Mouse (Mus musculus) right cerebral cortex, postnatal 36 days (tissue): ENCODE results near the gene Eepd1.
A peak's percentile ranks its signal among the peaks of the same experiment; 100 is the strongest.
"Not testable (repeated sequence)": the region's sequence is repeated elsewhere in the genome, so short reads cannot be mapped to it uniquely, and the experiment has no call there.

Source experiments
- DNase-seq, 2 experiments: peaks; one replicate each; pipeline ENCODE4 v3.0.0; 2022; ENCODE audit warnings: low spot score in 2 of 2, mixed read lengths in 1 of 2

The Eepd1 gene

DNA sequence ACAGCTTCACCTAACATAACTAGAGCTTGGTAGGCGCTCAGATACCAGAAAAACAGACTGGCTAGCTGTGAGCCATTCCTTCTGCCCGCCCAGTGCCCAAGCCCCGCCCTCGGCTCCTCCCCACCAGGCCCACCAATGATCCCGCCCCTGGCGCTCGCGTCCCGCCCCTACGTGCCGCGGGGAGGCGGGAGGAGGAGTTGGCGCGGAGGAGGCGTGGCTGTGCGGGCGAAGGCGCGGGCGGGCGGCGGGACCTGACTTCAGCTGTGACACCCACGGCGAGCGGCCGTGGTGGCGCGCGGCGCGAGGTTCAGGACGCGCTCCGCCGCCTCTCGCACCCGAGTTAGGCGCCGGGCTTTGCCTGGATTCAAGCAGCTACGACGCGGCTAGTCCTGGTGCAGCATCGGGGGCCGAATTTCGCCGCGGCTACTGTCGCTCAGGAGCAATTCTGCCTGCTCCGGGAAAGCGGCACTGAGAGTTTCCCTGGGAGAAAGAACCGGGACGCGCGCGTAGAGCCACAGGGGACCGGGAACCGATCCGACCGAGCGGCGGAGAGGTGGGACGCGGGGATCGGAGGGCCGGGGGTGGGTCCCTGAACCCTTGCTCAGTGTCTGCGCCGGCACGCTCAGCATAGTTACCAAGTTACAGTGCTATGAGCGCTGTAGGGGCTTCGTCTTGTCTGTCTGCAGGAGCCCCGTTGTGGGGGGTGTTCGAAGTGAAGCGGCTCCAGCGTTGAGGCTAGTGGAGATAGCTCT lies at the start of gene Eepd1:
Eepd1 (plus strand) TSS at position 204 of the 752 bp plus-strand sequence.
- DNase-seq = peak; percentile 91 to 92

DNA sequence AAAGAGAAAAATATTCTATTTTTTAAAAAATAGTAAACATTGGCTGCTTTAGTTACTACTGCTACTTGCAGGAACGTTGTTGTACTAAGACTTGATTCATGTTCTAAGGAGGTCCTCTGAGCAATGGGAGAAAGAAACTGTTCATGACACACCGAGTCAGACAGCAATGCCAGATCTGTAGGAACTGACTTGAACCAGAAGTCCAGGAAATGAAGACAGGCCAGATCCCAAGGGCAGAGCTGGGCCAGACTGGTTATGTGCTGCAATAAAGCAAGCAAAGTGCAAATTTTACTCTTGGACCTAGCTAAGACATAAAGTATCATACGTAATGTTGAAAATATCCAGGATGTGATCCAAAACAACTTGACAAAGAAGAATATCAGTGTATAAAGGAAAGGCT lies 42.5 kb upstream of the Eepd1 start:
- no peak for DNase-seq

- not testable (repeated sequence) for DNase-seq
Measured at GRCm38 (mm10) chr9:25440046-25440445, 41.3 kb upstream of the Eepd1 start.

DNA sequence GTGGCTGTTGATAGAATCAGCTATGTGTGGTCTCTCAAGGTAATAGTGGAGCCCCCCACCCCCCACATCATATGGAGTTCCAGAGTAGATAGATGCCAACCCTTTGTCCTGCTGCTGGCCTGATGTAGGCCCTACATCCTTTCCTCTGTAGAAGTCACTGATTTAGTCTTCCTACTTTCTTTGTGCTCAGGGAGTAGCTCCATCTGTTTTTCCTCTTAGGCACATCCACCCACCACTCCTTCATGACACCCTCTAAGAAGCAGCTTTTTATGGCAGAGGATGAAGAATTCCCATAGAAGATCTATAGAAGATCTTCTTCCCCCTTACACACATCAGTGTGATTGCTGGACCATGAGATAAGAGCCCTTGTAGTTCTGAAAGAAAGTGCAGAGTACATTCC lies 39.3 kb upstream of the Eepd1 start:
- DNase-seq = peak in 1 of 2 experiments; percentile 3

DNA sequence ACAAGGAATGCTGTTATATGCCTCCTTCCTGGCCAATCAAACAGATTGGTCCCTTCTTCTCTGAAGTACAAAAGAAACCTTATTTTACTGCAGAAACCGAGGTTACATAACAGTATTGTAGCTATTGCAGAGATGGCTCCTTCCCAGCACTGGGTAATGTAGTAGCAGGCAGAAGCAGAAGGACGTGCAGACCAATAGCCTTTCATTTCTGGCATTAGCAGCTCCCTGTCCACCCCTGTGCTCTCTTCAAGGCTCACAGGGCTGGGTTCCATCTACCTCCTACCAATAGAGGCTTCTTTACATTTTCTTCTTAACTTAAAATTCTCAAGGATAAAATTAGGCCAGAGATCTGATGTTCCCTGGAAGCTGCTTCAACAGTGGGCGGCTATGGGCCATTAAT lies 38.3 kb upstream of the Eepd1 start:
- DNase-seq = no peak

DNA sequence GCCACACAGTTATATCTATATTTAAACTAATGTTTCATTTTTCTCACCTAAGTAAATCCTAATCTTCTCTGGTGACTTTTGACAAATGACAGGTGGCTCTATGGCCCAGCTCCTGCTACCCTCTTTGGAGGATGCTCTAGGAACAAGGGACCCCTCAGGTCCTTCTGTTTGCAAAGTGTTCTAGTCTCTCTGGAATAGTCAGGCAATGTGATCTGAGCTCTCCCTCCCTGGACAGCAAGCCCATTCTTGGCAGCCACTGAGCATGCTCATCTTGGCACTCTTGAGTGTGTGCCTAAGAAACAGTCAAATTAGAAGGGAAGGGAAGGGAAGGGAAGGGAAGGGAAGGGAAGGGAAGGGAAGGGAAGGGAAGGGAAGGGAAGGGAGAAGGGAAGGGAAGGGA lies 37.8 kb upstream of the Eepd1 start:
- DNase-seq = no peak

DNA sequence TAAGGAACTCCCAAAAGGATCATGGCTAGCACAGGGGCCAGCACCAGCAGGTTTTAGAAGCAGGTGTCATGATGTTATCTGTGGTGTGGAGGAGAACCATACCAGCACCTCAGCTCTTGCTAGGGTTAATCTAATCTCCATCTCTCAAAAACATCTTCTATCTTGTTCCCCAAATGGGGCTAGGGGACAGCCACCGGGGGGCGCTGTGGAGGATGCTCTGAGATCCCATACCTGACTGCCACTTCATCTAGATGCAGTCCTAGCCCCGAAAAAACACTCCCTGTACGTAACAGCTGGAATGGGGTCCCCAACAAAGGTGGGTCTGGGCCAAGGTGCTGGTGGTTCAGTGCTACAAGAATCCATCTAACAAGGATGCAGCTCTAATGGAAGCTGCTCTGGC lies 31.0 kb upstream of the Eepd1 start:
- no peak for DNase-seq

DNA sequence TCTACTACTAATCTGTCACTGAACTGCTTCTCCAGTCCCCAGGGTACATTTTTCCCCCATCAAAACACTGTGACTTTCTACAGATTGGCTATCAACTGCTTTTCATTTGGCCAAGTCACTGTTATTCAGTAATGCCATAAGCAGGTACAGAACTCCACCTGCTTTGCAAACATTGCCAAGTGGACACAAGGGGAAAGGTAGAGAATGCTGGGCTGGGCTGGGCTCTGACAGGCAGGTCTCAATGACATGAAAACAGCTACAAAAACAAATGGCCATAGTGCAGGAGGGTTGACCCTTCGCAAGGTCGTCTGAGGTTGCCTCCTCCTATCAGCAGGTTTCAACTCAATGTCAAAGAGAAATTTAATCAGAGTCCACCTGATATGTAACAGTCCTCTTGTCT lies 26.3 kb upstream of the Eepd1 start:
- no peak for DNase-seq

DNA sequence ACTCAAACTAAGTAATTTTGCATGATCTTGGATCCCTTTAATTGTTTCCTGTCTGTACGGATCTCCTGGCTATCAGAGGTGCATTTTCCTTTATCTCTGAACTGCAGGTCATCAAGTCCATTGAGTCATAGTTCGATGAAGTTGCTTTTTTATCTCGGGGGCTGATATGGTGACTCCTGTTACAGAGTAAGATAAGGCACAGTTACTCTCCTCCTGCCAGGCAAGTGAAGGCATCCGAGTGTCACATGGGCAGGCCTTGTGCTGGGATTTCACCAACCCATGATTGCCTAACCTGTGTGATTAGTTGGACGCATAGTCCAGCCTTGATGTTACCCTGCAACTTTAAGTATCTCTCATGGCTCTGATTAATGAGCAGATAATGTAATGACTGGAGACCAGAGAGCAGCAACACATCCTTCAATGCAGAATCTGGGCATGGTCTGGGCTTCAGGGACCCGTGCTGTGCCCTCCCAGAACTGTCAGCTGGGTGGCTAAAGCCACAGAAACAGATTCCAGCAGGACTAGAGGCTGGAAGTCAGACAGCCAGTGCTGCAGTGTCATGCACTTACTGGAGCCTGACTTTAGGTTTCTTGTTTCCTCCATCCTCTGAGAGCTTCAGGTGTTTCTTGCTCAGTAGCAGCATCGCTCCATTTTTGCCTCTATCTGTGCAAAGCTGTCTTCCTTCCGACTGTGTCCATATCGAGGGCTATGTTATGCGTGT lies 20.4 kb upstream of the Eepd1 start:
- no peak for DNase-seq

DNA sequence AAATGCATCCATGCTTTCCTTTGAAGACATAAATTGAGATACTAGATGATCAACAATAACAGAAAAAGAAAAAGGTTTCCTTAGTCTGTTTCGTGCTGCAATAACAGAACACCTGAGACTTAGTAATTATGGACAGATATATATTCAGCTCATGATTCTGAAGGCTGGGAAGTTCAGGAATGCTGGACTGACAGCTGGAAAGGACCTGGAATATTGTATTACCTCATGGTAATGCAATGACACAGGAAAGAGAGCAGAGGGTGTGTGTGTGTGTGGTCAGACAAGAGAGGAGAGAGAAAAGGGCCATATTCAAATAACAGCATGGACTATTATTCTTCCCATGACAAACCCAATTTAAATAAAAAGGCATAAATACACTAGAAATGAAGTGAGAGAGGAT lies 17.0 kb upstream of the Eepd1 start:
- DNase-seq = no peak

DNA sequence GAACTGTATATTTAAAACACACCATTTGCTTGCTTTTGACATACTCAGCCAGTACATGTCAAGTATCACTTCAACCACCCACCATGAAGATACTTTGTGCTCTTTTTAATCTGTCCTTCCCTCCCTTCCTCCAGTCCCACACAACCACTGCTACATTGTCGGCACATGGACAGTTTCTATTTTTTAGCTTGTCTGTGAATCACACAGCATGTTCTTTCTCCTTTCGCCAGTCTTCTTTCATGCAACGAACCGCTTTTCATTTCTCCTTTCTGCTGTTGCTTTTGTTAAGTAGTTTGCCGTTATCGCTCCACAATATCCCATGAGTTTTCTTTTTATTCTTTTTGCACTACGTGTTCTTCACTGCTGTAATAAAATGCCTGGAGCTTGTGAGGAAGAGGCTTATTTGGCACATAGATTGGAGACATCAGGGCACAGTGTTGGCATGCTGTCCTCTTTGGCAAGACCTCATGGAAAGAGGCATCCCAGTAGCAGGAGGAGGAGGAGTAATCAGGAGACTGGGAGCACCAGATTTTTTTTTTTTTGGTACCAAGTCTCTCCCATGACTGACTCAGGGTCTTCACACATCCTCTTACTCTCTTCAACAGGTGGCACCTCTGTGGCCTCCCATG lies 1.8 kb upstream of the Eepd1 start:
- no peak for DNase-seq

DNA sequence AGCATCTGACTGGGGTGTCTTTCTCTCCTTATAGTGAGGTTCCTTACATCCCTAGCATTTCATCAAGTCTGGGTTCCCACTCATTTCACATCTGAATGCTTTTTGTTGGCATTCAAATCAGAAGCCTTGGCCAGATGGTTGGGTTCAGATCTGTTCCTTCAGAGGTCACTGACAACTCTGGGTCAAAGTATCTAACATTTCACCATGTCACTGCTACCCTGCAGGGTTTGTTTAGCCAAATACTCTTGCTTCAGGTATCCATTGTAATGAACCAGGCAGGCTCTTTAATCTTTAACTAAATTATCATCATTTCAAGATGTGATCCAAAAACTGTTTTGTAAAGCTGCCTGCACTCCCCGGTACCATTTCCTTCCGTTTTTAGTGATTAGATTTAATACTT lies 671 bp upstream of the Eepd1 start:
- no peak for DNase-seq

- no peak for DNase-seq
Measured at GRCm38 (mm10) chr9:25482322-25482998, 1.1 kb downstream of the Eepd1 start.

- no peak for DNase-seq
Measured at GRCm38 (mm10) chr9:25482999-25483347, 1.6 kb downstream of the Eepd1 start.

- no peak for DNase-seq
Measured at GRCm38 (mm10) chr9:25483931-25484618, 2.7 kb downstream of the Eepd1 start.

- no peak for DNase-seq
Measured at GRCm38 (mm10) chr9:25484619-25484986, 3.3 kb downstream of the Eepd1 start.

GRCm38 (mm10) chr9:25485006-25485405 lies 3.7 kb downstream of the Eepd1 start:
- no peak for DNase-seq

DNA sequence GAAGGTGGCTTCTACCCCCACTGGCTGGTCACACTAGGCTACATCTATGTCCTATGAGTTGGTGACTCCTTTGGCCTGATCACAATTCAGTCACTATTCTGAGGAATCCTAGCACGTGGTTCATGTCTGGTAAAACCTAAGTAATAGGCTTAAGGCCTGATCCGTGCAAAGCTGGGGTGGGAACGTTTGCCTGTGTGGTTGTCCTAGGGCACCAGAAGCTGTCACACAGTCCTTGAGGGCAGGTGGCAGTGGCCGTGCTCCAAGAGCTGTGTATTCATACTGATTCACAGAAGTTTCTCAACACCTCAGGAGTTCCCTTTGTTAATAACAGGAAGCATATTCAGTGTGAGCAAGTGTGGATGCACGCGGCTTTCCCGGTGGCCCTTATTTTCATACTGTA lies 4.1 kb downstream of the Eepd1 start:
- no peak for DNase-seq

- no peak for DNase-seq
Measured at GRCm38 (mm10) chr9:25486246-25486807, 5.0 kb downstream of the Eepd1 start.

- no peak for DNase-seq
Measured at GRCm38 (mm10) chr9:25487446-25488110, 6.2 kb downstream of the Eepd1 start.

- no peak for DNase-seq
Measured at GRCm38 (mm10) chr9:25488581-25488980, 7.2 kb downstream of the Eepd1 start.
